Mouse (Mus musculus): ENCODE measurements around the gene Igfbp6. TPM values are rescaled to one million over a fixed set of nuclear protein-coding genes. Genes with fewer than 3 reads are reported as not detected.

The Igfbp6 gene
- polyA plus RNA-seq, 1 experiment from 2014 or later: 0.17 TPM

DNA sequence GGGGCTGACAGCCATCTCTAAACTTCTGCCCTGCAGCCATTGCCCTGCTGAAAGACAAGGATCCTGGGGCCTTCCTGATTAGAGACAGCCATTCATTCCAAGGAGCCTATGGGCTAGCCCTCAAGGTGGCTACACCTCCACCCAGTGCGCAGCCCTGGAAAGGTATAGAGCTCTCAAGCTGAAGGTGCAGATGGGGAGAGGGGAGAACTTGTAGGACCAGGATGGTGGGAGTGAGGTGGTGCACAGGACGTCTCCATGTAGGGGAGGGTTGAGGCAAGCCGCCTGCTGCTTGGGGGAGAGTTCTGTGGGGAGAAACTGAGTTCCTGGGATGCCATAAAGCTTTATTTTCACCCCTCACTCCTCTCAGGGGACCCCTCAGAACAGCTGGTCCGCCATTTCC is 30.5 kb upstream of the Igfbp6 start:
- H3K36me3 ChIP-seq (replicated peaks): peaks cover 79% of the 10 kb centered on the region
- peaks cover 20% of the 10 kb centered on the region for H3K4me1 ChIP-seq
- no peak for DNase-seq (ENCODE audit: extremely low spot score, low spot score)
- no peak overlapping the region for H3K27ac ChIP-seq
- WGBS: 91% methylated on average over 4 of the region's 4 CpGs
- no peak overlapping the region for H3K4me3 ChIP-seq
- peaks cover 2% of the 10 kb centered on the region; the same call in 1 of the 2 replicates for H3K27me3 ChIP-seq (ENCODE audit: poor library complexity, severe bottlenecking)
- no peaks in the 10 kb centered on the region for H3K9me3 ChIP-seq

DNA sequence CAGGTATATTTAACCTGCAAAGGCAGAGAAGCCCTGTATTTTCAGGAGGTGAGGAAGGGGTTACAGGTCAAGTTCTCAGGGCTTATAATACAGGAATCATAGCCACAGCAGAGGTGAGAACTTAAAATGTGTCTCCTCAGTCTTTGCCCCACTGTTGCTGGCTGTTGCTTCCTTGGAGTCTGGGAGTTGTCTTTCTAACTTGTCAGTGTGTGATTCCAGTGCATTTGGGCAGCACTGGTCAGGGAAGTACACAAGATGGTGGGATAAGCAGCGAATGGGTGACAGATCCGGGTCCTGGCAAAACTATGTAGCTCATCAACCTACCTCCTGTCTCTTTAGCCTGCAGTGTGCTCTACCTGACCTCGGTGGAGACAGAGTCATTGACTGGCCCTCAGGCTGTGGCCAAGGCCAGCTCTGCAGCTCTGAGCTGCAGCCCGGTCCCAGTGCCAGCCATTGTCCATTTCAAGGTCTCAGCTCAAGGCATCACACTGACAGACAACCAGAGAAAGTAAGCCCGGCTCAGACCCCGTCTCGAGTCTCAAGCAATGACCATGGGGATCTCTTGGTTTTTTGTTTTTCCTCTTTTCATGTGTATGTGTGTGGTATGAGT is 29.4 kb upstream of the Igfbp6 start:
- H3K27me3 ChIP-seq (ENCODE audit: poor library complexity, severe bottlenecking): no peaks in the 10 kb centered on the region
- H3K36me3 ChIP-seq (replicated peaks): peaks cover 90% of the 10 kb centered on the region
- DNase-seq (ENCODE audit: extremely low spot score, low spot score): no peak
- H3K4me1 ChIP-seq: peaks cover 12% of the 10 kb centered on the region
- WGBS: 90% methylated on average over 7 of the region's 7 CpGs
- H3K9me3 ChIP-seq: no peaks in the 10 kb centered on the region
- H3K4me3 ChIP-seq: no peak overlapping the region
- H3K27ac ChIP-seq: no peak overlapping the region

GRCm38 (mm10) chr15:102115731-102116231 is 28.4 kb upstream of the Igfbp6 start:
- Histone ChIP-seq H3K4me1 (peaks cover 21% of the 10 kb centered on the region), H3K4me3 (no peak overlapping the region), H3K27me3 (ENCODE audit: poor library complexity, severe bottlenecking) (no peaks in the 10 kb centered on the region), H3K9me3 (no peaks in the 10 kb centered on the region), H3K27ac (0 out of 2 replicates have a peak overlapping the region, but pooled peaks have one; percentile 25), H3K36me3 (replicated peaks) (peaks cover 94% of the 10 kb centered on the region)
- WGBS: 64% methylated on average over 9 of the region's 9 CpGs
- no peak for DNase-seq (ENCODE audit: extremely low spot score, low spot score)

GRCm38 (mm10) chr15:102116753-102117415 is 27.3 kb upstream of the Igfbp6 start:
- Histone ChIP-seq H3K4me3 (no peak overlapping the region), H3K27me3 (ENCODE audit: poor library complexity, severe bottlenecking) (no peaks in the 10 kb centered on the region), H3K27ac (no peak overlapping the region), H3K4me1 (peaks cover 21% of the 10 kb centered on the region), H3K9me3 (no peaks in the 10 kb centered on the region), H3K36me3 (replicated peaks) (peaks cover 94% of the 10 kb centered on the region)
- WGBS: 85% methylated on average over 11 of the region's 11 CpGs
- DNase-seq (ENCODE audit: extremely low spot score, low spot score): no peak

- no peak for DNase-seq (ENCODE audit: extremely low spot score, low spot score)
- Histone ChIP-seq H3K4me3 (no peak overlapping the region), H3K27me3 (ENCODE audit: poor library complexity, severe bottlenecking) (no peaks in the 10 kb centered on the region), H3K36me3 (replicated peaks) (peaks cover 93% of the 10 kb centered on the region), H3K27ac (no peak overlapping the region), H3K4me1 (peaks cover 21% of the 10 kb centered on the region), H3K9me3 (no peaks in the 10 kb centered on the region)
- WGBS: 80% methylated on average over 19 of the region's 19 CpGs
Observed at GRCm38 (mm10) chr15:102117461-102118443, 26.4 kb upstream of the Igfbp6 start.

DNA sequence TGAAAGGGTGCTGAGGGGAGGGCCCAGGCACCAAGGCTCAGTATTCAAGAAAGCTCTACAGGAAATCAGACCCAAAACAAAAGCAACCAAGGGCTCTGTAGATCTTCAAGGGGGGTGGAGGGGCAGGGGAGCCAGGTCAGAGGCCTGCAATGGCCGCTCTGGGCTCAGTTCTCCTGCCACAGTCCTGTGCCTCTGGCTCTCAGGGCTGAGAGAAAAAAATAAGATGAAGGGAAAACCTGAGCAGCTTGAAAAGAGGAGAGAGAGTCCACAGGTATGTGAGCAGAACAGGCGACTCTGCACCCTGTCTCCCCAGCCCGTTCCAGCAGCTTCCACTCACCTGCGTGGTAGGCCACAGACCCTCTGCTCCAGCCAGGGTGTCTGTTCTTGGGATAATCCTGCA is 25.6 kb upstream of the Igfbp6 start:
- Histone ChIP-seq H3K4me1 (peaks cover 21% of the 10 kb centered on the region), H3K4me3 (no peak overlapping the region), H3K36me3 (replicated peaks) (peaks cover 91% of the 10 kb centered on the region), H3K27ac (no peak overlapping the region), H3K27me3 (ENCODE audit: poor library complexity, severe bottlenecking) (no peaks in the 10 kb centered on the region), H3K9me3 (no peaks in the 10 kb centered on the region)
- 85% methylated on average over 4 of the region's 4 CpGs for WGBS
- no peak for DNase-seq (ENCODE audit: extremely low spot score, low spot score)

DNA sequence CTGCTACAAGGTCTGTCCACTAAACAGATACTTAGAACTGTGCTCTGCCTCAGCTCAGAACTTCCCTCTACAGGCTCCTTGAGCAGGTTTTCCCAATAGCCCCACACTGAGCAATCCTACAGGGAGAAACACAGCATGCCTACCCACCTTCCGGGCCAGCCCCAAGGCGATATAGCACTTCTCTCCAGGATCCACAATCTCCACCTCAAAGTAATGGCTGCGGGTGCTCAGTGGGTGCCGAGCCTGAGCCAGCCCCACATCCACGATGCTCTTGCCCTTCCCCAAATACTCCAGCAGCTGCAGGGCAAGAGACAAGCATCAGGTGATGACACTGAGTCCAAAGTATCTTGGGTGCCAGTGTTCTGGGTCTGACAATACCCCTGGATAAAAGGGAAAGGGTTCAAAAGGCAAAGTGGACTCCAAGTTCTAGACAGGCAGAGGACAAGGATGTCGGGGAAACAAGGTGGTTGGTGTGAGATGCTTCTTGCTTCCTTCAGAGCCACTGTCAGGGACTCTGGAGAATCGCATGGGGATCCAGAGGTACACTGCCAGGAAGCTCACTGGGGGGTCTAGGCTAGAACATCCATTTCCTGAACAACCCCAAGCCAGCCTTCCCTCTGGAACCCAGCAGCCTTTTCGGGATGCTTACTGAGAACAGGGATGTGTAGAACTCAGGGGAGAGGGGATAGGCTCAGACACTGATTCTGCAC is 24.9 kb upstream of the Igfbp6 start:
- Histone ChIP-seq H3K9me3 (no peaks in the 10 kb centered on the region), H3K4me1 (peaks cover 17% of the 10 kb centered on the region; the same call in 1 of the 2 replicates), H3K27me3 (ENCODE audit: poor library complexity, severe bottlenecking) (no peaks in the 10 kb centered on the region), H3K27ac (no peak overlapping the region), H3K36me3 (replicated peaks) (peaks cover 90% of the 10 kb centered on the region), H3K4me3 (no peak overlapping the region)
- 79% methylated on average over 8 of the region's 8 CpGs for WGBS
- DNase-seq (ENCODE audit: extremely low spot score, low spot score): no peak

- no peaks in the 10 kb centered on the region for H3K27me3 ChIP-seq (ENCODE audit: poor library complexity, severe bottlenecking)
- DNase-seq (ENCODE audit: extremely low spot score, low spot score): no peak
- peaks cover 17% of the 10 kb centered on the region; the same call in 1 of the 2 replicates for H3K4me1 ChIP-seq
- H3K4me3 ChIP-seq: no peak overlapping the region
- H3K9me3 ChIP-seq: no peaks in the 10 kb centered on the region
- peaks cover 90% of the 10 kb centered on the region for H3K36me3 ChIP-seq (replicated peaks)
- no peak overlapping the region for H3K27ac ChIP-seq
- WGBS: 70% methylated on average over 2 of the region's 2 CpGs
Observed at GRCm38 (mm10) chr15:102119831-102120170, 24.4 kb upstream of the Igfbp6 start.

DNA sequence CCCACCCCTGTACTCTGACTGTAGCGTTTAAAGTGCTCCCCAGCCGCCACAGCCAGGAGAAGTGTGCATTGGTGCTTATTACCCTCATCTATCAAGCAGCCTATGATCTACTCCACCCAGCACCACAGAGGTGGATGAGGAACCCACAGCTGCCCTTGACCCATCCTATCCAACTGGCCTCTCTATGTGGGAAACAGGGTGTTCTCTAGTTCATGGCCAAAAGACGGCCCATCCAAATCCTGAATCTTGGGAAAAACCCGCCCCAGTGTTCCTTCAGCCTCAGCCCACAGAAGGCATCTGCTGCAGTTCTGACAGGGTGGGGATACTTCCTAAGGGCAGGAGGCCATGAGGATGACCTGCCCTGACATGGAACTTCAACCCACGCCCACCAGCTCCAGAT is 23.6 kb upstream of the Igfbp6 start:
- WGBS: 90% methylated on average over 5 of the region's 5 CpGs
- no peak overlapping the region for H3K4me3 ChIP-seq
- H3K4me1 ChIP-seq: peaks cover 17% of the 10 kb centered on the region; the same call in 1 of the 2 replicates
- no peaks in the 10 kb centered on the region for H3K27me3 ChIP-seq (ENCODE audit: poor library complexity, severe bottlenecking)
- H3K27ac ChIP-seq: no peak overlapping the region
- DNase-seq (ENCODE audit: extremely low spot score, low spot score): no peak
- H3K9me3 ChIP-seq: no peaks in the 10 kb centered on the region
- H3K36me3 ChIP-seq (replicated peaks): peaks cover 91% of the 10 kb centered on the region

GRCm38 (mm10) chr15:102126303-102126702 is 17.9 kb upstream of the Igfbp6 start:
- no peaks in the 10 kb centered on the region for H3K9me3 ChIP-seq
- H3K27ac ChIP-seq: no peak overlapping the region
- H3K27me3 ChIP-seq (ENCODE audit: poor library complexity, severe bottlenecking): no peaks in the 10 kb centered on the region
- WGBS: 82% methylated on average over 2 of the region's 2 CpGs
- DNase-seq (ENCODE audit: extremely low spot score, low spot score): no peak
- no peak overlapping the region for H3K4me3 ChIP-seq
- peaks cover 89% of the 10 kb centered on the region for H3K36me3 ChIP-seq (replicated peaks)
- no peaks in the 10 kb centered on the region for H3K4me1 ChIP-seq

- H3K9me3 ChIP-seq: no peaks in the 10 kb centered on the region
- no peak overlapping the region for H3K27ac ChIP-seq
- 92% methylated on average over 9 of the region's 9 CpGs for WGBS
- peaks cover 51% of the 10 kb centered on the region for H3K36me3 ChIP-seq (replicated peaks)
- no peak for DNase-seq (ENCODE audit: extremely low spot score, low spot score)
- H3K4me3 ChIP-seq: no peak overlapping the region
- H3K27me3 ChIP-seq (ENCODE audit: poor library complexity, severe bottlenecking): no peaks in the 10 kb centered on the region; the same call in 1 of the 2 replicates
- peaks cover 27% of the 10 kb centered on the region for H3K4me1 ChIP-seq
Observed at GRCm38 (mm10) chr15:102133314-102133713, 10.8 kb upstream of the Igfbp6 start.

- 91% methylated on average over 2 of the region's 2 CpGs for WGBS
- no peak for DNase-seq (ENCODE audit: extremely low spot score, low spot score)
- Histone ChIP-seq H3K4me1 (peaks cover 27% of the 10 kb centered on the region), H3K9me3 (no peaks in the 10 kb centered on the region), H3K4me3 (0 out of 2 replicates have a peak overlapping the region, but pooled peaks have one; percentile 90), H3K27me3 (ENCODE audit: poor library complexity, severe bottlenecking) (no peaks in the 10 kb centered on the region; the same call in 1 of the 2 replicates), H3K36me3 (replicated peaks) (peaks cover 37% of the 10 kb centered on the region), H3K27ac (no peak overlapping the region)
Observed at GRCm38 (mm10) chr15:102134709-102135108, 9.5 kb upstream of the Igfbp6 start.
